Mouse (Mus musculus) adipose tissue, adult 10 weeks (tissue): ENCODE measurements around the gene Ifna6. TPM values are rescaled to one million over a fixed set of nuclear protein-coding genes. Genes with fewer than 3 reads are reported as not detected.

Source experiments
- polyA plus RNA-seq: library from polyadenylated mRNA; stranded (reverse); fragments of 350-450 nt; fragmentation: Illumina TruSeq; extraction: RNeasy Lipid Tissue Mini Kit (QIAGEN cat#74804); gene quantifications from one replicate; pipeline ENCODE4 v1.2.3, GENCODE M21; 2014; ENCODE audit warnings: low read depth, low replicate concordance

The Ifna6 gene
- polyA plus RNA-seq: not detected

DNA sequence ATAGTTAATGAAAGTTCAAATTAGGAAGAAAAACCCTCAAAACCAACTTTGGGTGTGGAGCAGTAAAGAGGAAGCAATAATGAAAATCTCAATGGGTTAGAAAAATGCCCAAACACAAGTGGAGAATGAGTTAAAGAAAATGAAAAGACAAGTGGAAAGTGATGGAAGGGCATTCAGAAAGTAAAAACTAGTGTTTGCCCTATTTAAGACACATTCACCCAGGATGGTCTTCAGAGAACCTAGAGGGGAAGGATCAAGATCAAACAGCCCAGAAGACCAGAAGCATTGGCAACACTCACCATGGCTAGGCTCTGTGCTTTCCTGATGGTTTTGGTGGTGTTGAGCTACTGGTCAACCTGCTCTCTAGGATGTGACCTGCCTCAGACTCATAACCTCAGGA is at the start of gene Ifna6:
Gene Ifna6, plus strand, starts transcription at position 301 of the 400 bp plus-strand sequence.

DNA sequence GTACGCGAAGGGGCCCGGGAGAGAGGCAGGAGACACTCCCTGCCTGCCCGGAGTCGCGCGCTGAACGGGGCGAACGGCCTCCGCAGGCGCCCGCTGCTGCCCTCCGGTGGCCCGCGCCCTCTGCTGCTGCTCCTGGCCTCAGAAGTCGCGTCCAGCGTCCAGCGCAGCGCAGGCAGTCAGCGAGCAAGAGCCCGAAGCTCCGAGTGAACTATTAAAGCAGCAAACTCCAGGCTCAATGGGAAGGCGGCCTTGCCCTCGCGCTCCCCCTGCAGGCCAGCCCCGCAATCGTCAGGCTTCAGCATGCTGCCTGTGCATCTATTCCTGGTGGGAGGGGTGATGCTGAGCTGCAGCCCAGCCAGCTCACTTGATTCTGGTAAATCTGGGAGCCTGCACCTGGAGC is 47.7 kb upstream of the Ifna6 start, which contains the start of gene Gm13272:
Gene Gm13272, plus strand, starts transcription at position 301 of the 400 bp plus-strand sequence.

GRCm38 (mm10) chr4:88781831-88782230 is 45.4 kb upstream of the Ifna6 start, which contains the start of gene Ifnz:
Gene Ifnz, plus strand, starts transcription at chr4:88782131.

GRCm38 (mm10) chr4:88785409-88785808 is 41.8 kb upstream of the Ifna6 start, which contains the start of gene Gm13276:
Gene Gm13276, plus strand, starts transcription at chr4:88785709.

DNA sequence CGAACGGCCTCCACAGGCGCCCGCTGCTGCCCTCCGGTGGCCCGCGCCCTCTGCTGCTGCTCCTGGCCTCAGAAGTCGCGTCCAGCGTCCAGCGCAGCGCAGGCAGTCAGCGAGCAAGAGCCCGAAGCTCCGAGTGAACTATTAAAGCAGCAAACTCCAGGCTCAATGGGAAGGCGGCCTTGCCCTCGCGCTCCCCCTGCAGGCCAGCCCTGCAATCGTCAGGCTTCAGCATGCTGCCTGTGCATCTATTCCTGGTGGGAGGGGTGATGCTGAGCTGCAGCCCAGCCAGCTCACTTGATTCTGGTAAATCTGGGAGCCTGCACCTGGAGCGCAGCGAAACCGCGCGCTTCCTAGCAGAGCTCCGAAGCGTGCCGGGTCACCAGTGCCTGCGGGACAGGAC is 38.8 kb upstream of the Ifna6 start, which contains the start of gene Gm13277:
Gene Gm13277, plus strand, starts transcription at position 231 of the 400 bp plus-strand sequence.

GRCm38 (mm10) chr4:88791250-88791649 is 36.0 kb upstream of the Ifna6 start, which contains the start of gene Gm13278:
Gene Gm13278, plus strand, starts transcription at chr4:88791550.

DNA sequence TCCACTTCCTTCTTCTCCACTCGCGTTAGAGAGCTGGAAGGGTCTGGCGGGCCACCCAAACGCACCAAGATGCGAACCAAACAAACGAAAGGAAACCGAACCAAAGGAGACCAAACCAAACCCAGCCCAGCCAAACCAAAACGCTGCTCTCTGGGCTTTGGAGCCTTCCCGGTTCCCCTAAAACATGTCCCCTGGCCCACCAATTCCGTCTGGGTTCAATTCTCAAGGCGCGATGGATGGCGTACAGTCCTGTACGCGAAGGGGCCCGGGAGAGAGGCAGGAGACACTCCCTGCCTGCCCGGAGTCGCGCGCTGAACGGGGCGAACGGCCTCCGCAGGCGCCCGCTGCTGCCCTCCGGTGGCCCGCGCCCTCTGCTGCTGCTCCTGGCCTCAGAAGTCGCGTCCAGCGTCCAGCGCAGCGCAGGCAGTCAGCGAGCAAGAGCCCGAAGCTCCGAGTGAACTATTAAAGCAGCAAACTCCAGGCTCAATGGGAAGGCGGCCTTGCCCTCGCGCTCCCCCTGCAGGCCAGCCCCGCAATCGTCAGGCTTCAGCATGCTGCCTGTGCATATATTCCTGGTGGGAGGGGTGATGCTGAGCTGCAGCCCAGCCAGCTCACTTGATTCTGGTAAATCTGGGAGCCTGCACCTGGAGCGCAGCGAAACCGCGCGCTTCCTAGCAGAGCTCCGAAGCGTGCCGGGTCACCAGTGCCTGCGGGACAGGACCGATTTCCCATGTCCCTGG is 33.1 kb upstream of the Ifna6 start, which contains the start of gene Gm13275:
Gene Gm13275, plus strand, starts transcription at position 552 of the 740 bp plus-strand sequence.

DNA sequence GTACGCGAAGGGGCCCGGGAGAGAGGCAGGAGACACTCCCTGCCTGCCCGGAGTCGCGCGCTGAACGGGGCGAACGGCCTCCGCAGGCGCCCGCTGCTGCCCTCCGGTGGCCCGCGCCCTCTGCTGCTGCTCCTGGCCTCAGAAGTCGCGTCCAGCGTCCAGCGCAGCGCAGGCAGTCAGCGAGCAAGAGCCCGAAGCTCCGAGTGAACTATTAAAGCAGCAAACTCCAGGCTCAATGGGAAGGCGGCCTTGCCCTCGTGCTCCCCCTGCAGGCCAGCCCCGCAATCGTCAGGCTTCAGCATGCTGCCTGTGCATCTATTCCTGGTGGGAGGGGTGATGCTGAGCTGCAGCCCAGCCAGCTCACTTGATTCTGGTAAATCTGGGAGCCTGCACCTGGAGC is 30.1 kb upstream of the Ifna6 start, which contains the start of gene Gm13279:
Gene Gm13279, plus strand, starts transcription at position 301 of the 400 bp plus-strand sequence.

GRCm38 (mm10) chr4:88799365-88799764 is 27.9 kb upstream of the Ifna6 start, which contains the start of gene Gm13285:
Gene Gm13285, plus strand, starts transcription at chr4:88799665.

DNA sequence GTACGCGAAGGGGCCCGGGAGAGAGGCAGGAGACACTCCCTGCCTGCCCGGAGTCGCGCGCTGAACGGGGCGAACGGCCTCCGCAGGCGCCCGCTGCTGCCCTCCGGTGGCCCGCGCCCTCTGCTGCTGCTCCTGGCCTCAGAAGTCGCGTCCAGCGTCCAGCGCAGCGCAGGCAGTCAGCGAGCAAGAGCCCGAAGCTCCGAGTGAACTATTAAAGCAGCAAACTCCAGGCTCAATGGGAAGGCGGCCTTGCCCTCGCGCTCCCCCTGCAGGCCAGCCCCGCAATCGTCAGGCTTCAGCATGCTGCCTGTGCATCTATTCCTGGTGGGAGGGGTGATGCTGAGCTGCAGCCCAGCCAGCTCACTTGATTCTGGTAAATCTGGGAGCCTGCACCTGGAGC is 24.3 kb upstream of the Ifna6 start, which contains the start of gene Gm13287:
Gene Gm13287, plus strand, starts transcription at position 301 of the 400 bp plus-strand sequence.

GRCm38 (mm10) chr4:88805231-88805630 is 22.0 kb upstream of the Ifna6 start, which contains the start of gene Gm13288:
Gene Gm13288, plus strand, starts transcription at chr4:88805531.

GRCm38 (mm10) chr4:88815928-88816327 is 11.3 kb upstream of the Ifna6 start, which contains the start of gene Ifna7:
Gene Ifna7, plus strand, starts transcription at chr4:88816228.

DNA sequence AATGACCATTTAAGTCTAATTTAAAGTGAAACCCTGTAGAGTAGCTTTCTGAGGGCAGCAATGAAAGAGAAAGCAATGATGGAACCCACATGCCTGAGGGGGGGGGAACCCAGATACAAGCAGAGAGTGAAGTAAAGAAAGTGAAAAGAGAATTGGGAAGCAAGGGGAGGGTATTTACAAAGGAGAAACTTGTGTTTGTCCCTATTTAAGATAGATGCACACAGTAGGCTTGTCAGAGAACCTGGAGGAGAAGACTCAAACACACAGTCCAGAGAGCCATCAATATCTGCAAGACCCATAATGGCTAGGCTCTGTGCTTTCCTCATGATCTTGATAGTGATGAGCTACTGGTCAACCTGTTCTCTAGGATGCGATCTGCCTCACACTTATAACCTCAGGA is 7.6 kb upstream of the Ifna6 start, which contains the start of gene Ifna11:
Gene Ifna11, plus strand, starts transcription at position 301 of the 400 bp plus-strand sequence.

DNA sequence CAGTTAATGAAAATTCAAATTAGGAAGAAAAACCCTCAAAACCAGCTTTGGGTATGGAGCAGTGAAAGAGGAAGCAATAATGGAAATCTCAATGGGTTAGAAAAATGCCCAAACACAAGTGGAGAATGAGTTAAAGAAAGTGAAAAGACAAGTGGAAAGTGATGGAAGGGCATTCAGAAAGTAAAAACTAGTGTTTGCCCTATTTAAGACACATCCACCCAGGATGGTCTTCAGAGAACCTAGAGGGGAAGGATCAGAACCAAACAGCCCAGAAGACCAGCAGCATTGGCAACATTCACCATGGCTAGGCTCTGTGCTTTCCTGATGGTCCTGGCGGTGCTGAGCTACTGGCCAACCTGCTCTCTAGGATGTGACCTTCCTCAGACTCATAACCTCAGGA is 8.0 kb downstream of the Ifna6 start, which contains the start of gene Ifna5:
Gene Ifna5, plus strand, starts transcription at position 301 of the 400 bp plus-strand sequence.

DNA sequence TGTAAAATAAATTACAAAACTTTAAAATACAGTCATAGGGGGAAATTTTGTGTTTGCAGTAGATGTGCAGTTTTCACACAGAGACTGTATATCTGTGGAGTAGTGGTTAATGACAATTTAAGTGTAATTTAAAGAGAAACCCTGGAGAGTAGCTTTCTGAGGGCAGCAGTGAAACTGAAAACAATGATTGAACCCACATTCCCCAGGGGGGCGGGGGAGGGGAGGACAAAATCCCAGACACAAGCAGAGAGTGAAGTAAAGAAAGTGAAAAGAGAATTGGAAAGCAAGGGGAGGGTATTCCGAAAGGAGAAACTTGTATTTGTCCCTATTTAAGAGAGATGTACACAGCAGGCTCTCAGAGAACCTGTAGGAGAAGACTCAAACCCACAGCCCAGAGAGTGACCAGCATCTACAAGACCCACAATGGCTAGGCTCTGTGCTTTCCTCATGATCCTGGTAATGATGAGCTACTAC is 14.3 kb downstream of the Ifna6 start, which contains the start of gene Ifna4:
Gene Ifna4, plus strand, starts transcription at position 424 of the 474 bp plus-strand sequence.

GRCm38 (mm10) chr4:88849698-88850097 is 22.5 kb downstream of the Ifna6 start, which contains the start of gene Ifna1:
Gene Ifna1, plus strand, starts transcription at chr4:88850087.

Other genes with a start within 250 kb of the Ifna6 start
- not detected for gene Ifna9, start 235.0 kb upstream of the Ifna6 start, polyA plus RNA-seq
- not detected for gene Ifna12, start 224.0 kb upstream of the Ifna6 start, polyA plus RNA-seq
- gene C87499, start 193.0 kb upstream of the Ifna6 start, polyA plus RNA-seq: not detected
- not detected for gene Ifna13, start 183.0 kb upstream of the Ifna6 start, polyA plus RNA-seq
- gene Ifna16, start 150.5 kb upstream of the Ifna6 start, polyA plus RNA-seq: not detected
- gene Ifna2, start 143.5 kb upstream of the Ifna6 start, polyA plus RNA-seq: not detected
- not detected for gene Ifnab, start 136.1 kb upstream of the Ifna6 start, polyA plus RNA-seq
- 0.62 TPM for gene Gm26566, start 105.6 kb upstream of the Ifna6 start, polyA plus RNA-seq
- gene Klhl9, start 105.0 kb upstream of the Ifna6 start, polyA plus RNA-seq: 33.9 TPM
- not detected for gene Gm13271, start 72.5 kb upstream of the Ifna6 start, polyA plus RNA-seq
- not detected for gene Gm13283, start 67.3 kb upstream of the Ifna6 start, polyA plus RNA-seq
- not detected for gene Gm13290, start 53.6 kb upstream of the Ifna6 start, polyA plus RNA-seq
- gene Gm13289, start 50.5 kb upstream of the Ifna6 start, polyA plus RNA-seq: not detected
- gene Gm13272, start 47.6 kb upstream of the Ifna6 start, polyA plus RNA-seq: not detected
- not detected for gene Ifnz, start 45.3 kb upstream of the Ifna6 start, polyA plus RNA-seq
- gene Gm13276, start 41.7 kb upstream of the Ifna6 start, polyA plus RNA-seq: not detected
- gene Gm13277, start 38.8 kb upstream of the Ifna6 start, polyA plus RNA-seq: not detected
- not detected for gene Gm13278, start 35.9 kb upstream of the Ifna6 start, polyA plus RNA-seq
- gene Gm13275, start 32.9 kb upstream of the Ifna6 start, polyA plus RNA-seq: not detected
- not detected for gene Gm13279, start 30.0 kb upstream of the Ifna6 start, polyA plus RNA-seq
- gene Gm13285, start 27.8 kb upstream of the Ifna6 start, polyA plus RNA-seq: not detected
- gene Gm13287, start 24.2 kb upstream of the Ifna6 start, polyA plus RNA-seq: not detected
- gene Gm13288, start 21.9 kb upstream of the Ifna6 start, polyA plus RNA-seq: not detected
- gene Ifna7, start 11.2 kb upstream of the Ifna6 start, polyA plus RNA-seq: not detected
- gene Ifna11, start 7.5 kb upstream of the Ifna6 start, polyA plus RNA-seq: not detected
- not detected for gene Ifna5, start 8.1 kb downstream of the Ifna6 start, polyA plus RNA-seq
- not detected for gene Ifna4, start 14.4 kb downstream of the Ifna6 start, polyA plus RNA-seq
- gene Ifna1, start 22.7 kb downstream of the Ifna6 start, polyA plus RNA-seq: not detected
- not detected for gene Ifne, start 52.8 kb downstream of the Ifna6 start, polyA plus RNA-seq